In genomic region chr2:25421896-25422295, GRCm38 (mm10) we compare ENCODE assay signal across 8 mouse cellular contexts. TPM values are rescaled to one million over a fixed set of nuclear protein-coding genes. Genes with fewer than 3 reads are reported as not detected.
A peak's percentile ranks its signal among the peaks of the same experiment; 100 is the strongest.
DNase-seq lines count a peak whose midpoint lies in the region; ATAC-seq and TF ChIP-seq lines count a peak whose summit lies in the region.

No protein-coding gene starts in this region.

- H3K4me3 ChIP-seq in left cerebral cortex, adult 2 months = no peak overlapping the region
- no peak overlapping the region for H3K4me3 ChIP-seq in hindbrain, embryonic 14.5 days (replicated peaks; ENCODE audit: low read length)
- H3K4me3 ChIP-seq in stomach, postnatal 0 days (ENCODE audit: low read depth, low read length) = no peak overlapping the region
- no peak overlapping the region for H3K4me3 ChIP-seq in heart, embryonic 10.5 days

- no peak overlapping the region for H3K27ac ChIP-seq in left cerebral cortex, adult 2 months
- H3K27ac ChIP-seq in hindbrain, embryonic 14.5 days = no peak overlapping the region
- H3K27ac ChIP-seq in stomach, postnatal 0 days (replicated peaks) = no peak overlapping the region
- H3K27ac ChIP-seq in heart, embryonic 10.5 days = no peak overlapping the region

- H3K9me3 ChIP-seq in hindbrain, embryonic 14.5 days (ENCODE audit: control insufficient read depth, low read length) = no peaks in the 10 kb centered on the region
- H3K9me3 ChIP-seq in stomach, postnatal 0 days (ENCODE audit: control insufficient read depth, low read length) = no peaks in the 10 kb centered on the region
- no peaks in the 10 kb centered on the region for H3K9me3 ChIP-seq in heart, embryonic 10.5 days

- 24% methylated on average over 3 of the region's 3 CpGs for WGBS in hindbrain, embryonic 14.5 days
- 27% methylated on average over 3 of the region's 3 CpGs for WGBS in stomach, postnatal 0 days
- WGBS in heart, embryonic 10.5 days = 12% methylated on average over 3 of the region's 3 CpGs

- no peak overlapping the region; the same call in 1 of the 2 replicates for H3K9ac ChIP-seq in hindbrain, embryonic 14.5 days
- no peak overlapping the region for H3K9ac ChIP-seq in stomach, postnatal 0 days (ENCODE audit: low read length)

- TF ChIP-seq CTCF in left cerebral cortex, adult 2 months (IDR thresholded peaks at IDR 0.05) = peak; percentile 55
- TF ChIP-seq CTCF in stomach, postnatal 0 days (IDR thresholded peaks at IDR 0.05; ENCODE audit: low read depth) = peak; percentile 77

- H3K36me3 ChIP-seq in hindbrain, embryonic 14.5 days (replicated peaks; ENCODE audit: control insufficient read depth, insufficient read depth) = no peaks in the 10 kb centered on the region
- no peaks in the 10 kb centered on the region for H3K36me3 ChIP-seq in stomach, postnatal 0 days (ENCODE audit: control insufficient read depth, insufficient read depth, low read length)
- H3K36me3 ChIP-seq in heart, embryonic 10.5 days = no peaks in the 10 kb centered on the region

- DNase-seq in left cerebral cortex, adult 2 months (ENCODE audit: extremely low spot score in 1 of 2, low spot score in 2 of 2) = no peak
- DNase-seq in left cerebral cortex, adult 11 months (ENCODE audit: low spot score) = no peak
- peak; percentile 64 for DNase-seq in MN1 (ENCODE audit: low spot score)
- peak; percentile 83 to 87 for DNase-seq in cerebellum, postnatal 10 days
- peak; percentile 61 for DNase-seq in hindbrain, embryonic 14.5 days (ENCODE audit: low spot score)
- peak; percentile 59 for DNase-seq in lung, postnatal 14 days
- DNase-seq in stomach, postnatal 0 days (ENCODE audit: low spot score) = peak; percentile 50
- DNase-seq in heart, embryonic 10.5 days (ENCODE audit: low spot score) = no peak

- intact Hi-C loops in left cerebral cortex, adult 2 months (cut with DNase I) = no loop called here

- H3K4me1 ChIP-seq in hindbrain, embryonic 14.5 days (replicated peaks; ENCODE audit: control insufficient read depth, insufficient read depth, low read length) = no peaks in the 10 kb centered on the region
- no peaks in the 10 kb centered on the region for H3K4me1 ChIP-seq in stomach, postnatal 0 days (replicated peaks; ENCODE audit: control insufficient read depth, insufficient read depth)
- H3K4me1 ChIP-seq in heart, embryonic 10.5 days = no peaks in the 10 kb centered on the region

- TF ChIP-seq EP300 in stomach, postnatal 0 days (optimal IDR thresholded peaks at IDR 0.05) = no peak

- ATAC-seq in hindbrain, embryonic 14.5 days (ENCODE audit: low FRiP score) = no peak
- 0 out of 2 replicates have a peak, but pooled peaks have one; percentile 21 for ATAC-seq in stomach, postnatal 0 days (ENCODE audit: low FRiP score, low TSS enrichment)

- peaks cover 10% of the 10 kb centered on the region; the same call in 1 of the 2 replicates for H3K27me3 ChIP-seq in hindbrain, embryonic 14.5 days (ENCODE audit: control insufficient read depth, insufficient read depth, low read length)
- H3K27me3 ChIP-seq in stomach, postnatal 0 days (ENCODE audit: control insufficient read depth, insufficient read depth, low read length) = no peaks in the 10 kb centered on the region
- H3K27me3 ChIP-seq in heart, embryonic 10.5 days (ENCODE audit: insufficient read depth, poor library complexity, severe bottlenecking) = peaks cover 58% of the 10 kb centered on the region

- H3K4me2 ChIP-seq in hindbrain, embryonic 14.5 days (replicated peaks) = no peak overlapping the region
- no peak overlapping the region for H3K4me2 ChIP-seq in stomach, postnatal 0 days (replicated peaks; ENCODE audit: low read depth)

RNA-seq across cellular contexts. Expression of gene Fut7, which starts 1.2 kb away (rescaled TPM):
- total RNA-seq in left cerebral cortex, adult 2 months (2021) = under 1 TPM in 1 of 2 experiments, not detected in 1; 0.43 TPM
- 0.37 TPM in 1 of 2 replicates, not detected in the other for polyA plus RNA-seq in hindbrain, embryonic 14.5 days (2014; fragmentation: Nextera tagmentation; extraction: Ambion mirVana)
- polyA plus RNA-seq in stomach, postnatal 0 days (2015; fragmentation: Nextera tagmentation; extraction: Ambion mirVana) = 0.12 TPM in 1 of 2 replicates, not detected in the other
- not detected in 2 replicates for polyA plus RNA-seq in heart, embryonic 10.5 days (2016; fragmentation: Nextera tagmentation; extraction: Ambion mirVana)

RNA-seq across cellular contexts. Expression of gene Abca2, which starts 6.6 kb away (rescaled TPM):
- 100 to 1,000 TPM; 160 to 168 TPM for total RNA-seq in left cerebral cortex, adult 2 months (2021)
- 15.6 and 17.3 TPM in 2 replicates for polyA plus RNA-seq in hindbrain, embryonic 14.5 days (2014; fragmentation: Nextera tagmentation; extraction: Ambion mirVana)
- 1.7 and 2.6 TPM in 2 replicates for polyA plus RNA-seq in stomach, postnatal 0 days (2015; fragmentation: Nextera tagmentation; extraction: Ambion mirVana)
- 3.5 and 4.7 TPM in 2 replicates for polyA plus RNA-seq in heart, embryonic 10.5 days (2016; fragmentation: Nextera tagmentation; extraction: Ambion mirVana)

RNA-seq across cellular contexts. Expression of gene Npdc1, which starts 22.7 kb away (rescaled TPM):
- total RNA-seq in left cerebral cortex, adult 2 months (2021) = 100 to 1,000 TPM; 337 to 366 TPM
- 365 and 378 TPM in 2 replicates for polyA plus RNA-seq in hindbrain, embryonic 14.5 days (2014; fragmentation: Nextera tagmentation; extraction: Ambion mirVana)
- 52.8 and 53.0 TPM in 2 replicates for polyA plus RNA-seq in stomach, postnatal 0 days (2015; fragmentation: Nextera tagmentation; extraction: Ambion mirVana)
- polyA plus RNA-seq in heart, embryonic 10.5 days (2016; fragmentation: Nextera tagmentation; extraction: Ambion mirVana) = 14.6 and 16.5 TPM in 2 replicates

RNA-seq across cellular contexts. Expression of gene Entpd2, which starts 26.2 kb away (rescaled TPM):
- total RNA-seq in left cerebral cortex, adult 2 months (2021) = 10 to 100 TPM; 11.5 to 13.1 TPM
- 2.6 and 3.3 TPM in 2 replicates for polyA plus RNA-seq in hindbrain, embryonic 14.5 days (2014; fragmentation: Nextera tagmentation; extraction: Ambion mirVana)
- polyA plus RNA-seq in stomach, postnatal 0 days (2015; fragmentation: Nextera tagmentation; extraction: Ambion mirVana) = 21.2 and 23.3 TPM in 2 replicates
- not detected in 2 replicates for polyA plus RNA-seq in heart, embryonic 10.5 days (2016; fragmentation: Nextera tagmentation; extraction: Ambion mirVana)

RNA-seq across cellular contexts. Expression of gene Clic3, which starts 34.7 kb away (rescaled TPM):
- not detected for total RNA-seq in left cerebral cortex, adult 2 months (2021)
- 2.2 and 2.6 TPM in 2 replicates for polyA plus RNA-seq in hindbrain, embryonic 14.5 days (2014; fragmentation: Nextera tagmentation; extraction: Ambion mirVana)
- 246 and 272 TPM in 2 replicates for polyA plus RNA-seq in stomach, postnatal 0 days (2015; fragmentation: Nextera tagmentation; extraction: Ambion mirVana)
- polyA plus RNA-seq in heart, embryonic 10.5 days (2016; fragmentation: Nextera tagmentation; extraction: Ambion mirVana) = 0.69 and 1.1 TPM in 2 replicates

Comparison
In these comparisons a context has a peak if more than half of its experiments do, and no peak if none do; other contexts are left out.
1. DNase-seq: peak in MN1 (single experiment), cerebellum, postnatal 10 days (2 of 2), hindbrain, embryonic 14.5 days (single experiment), lung, postnatal 14 days (single experiment) and stomach, postnatal 0 days (single experiment); none in left cerebral cortex, adult 2 months (0 of 2), left cerebral cortex, adult 11 months (single experiment) and heart, embryonic 10.5 days (single experiment).